Mouse (Mus musculus) forebrain, embryonic 16.5 days (tissue): ENCODE measurements at regions not wholly inside any gene's neighbourhood (a gene's known extent, or its start where the extent isn't known, plus 50 kb on each side); places are given as distances from the start of the nearest gene placed in this dataset.

Source experiments
- ATAC-seq: fragments of 200-750 bp; cut with Nextera tagmentation; 2 replicates; pipeline ENCODE4 v1.8.0; 2017; ENCODE audit warnings: mild to moderate bottlenecking, moderate library complexity
- H3K27ac ChIP-seq: fragments of 300-500 bp; sonication (generic); 2 replicates; pipeline ENCODE4 v1.5.1; 2014; ENCODE audit warnings: low read length, control low read depth
- H3K27me3 ChIP-seq: fragments of 300-500 bp; sonication (generic); replicated peaks from 2 replicates; pipeline ENCODE4 v1.6.1; 2014; ENCODE audit warnings: low read length; ENCODE audit not compliant: control insufficient read depth, insufficient read depth
- H3K36me3 ChIP-seq: fragments of 300-500 bp; sonication (generic); 2 replicates; pipeline ENCODE4 v1.6.1; 2014; ENCODE audit not compliant: control insufficient read depth, insufficient read depth
- H3K4me1 ChIP-seq: fragments of 300-500 bp; sonication (generic); replicated peaks from 2 replicates; pipeline ENCODE4 v1.6.1; 2014; ENCODE audit warnings: low read length; ENCODE audit not compliant: control insufficient read depth, insufficient read depth
- H3K4me2 ChIP-seq: fragments of 300-500 bp; sonication (generic); 2 replicates; pipeline ENCODE4 v1.6.1; 2014; ENCODE audit warnings: mild to moderate bottlenecking, low read length, control low read depth
- H3K4me3 ChIP-seq: fragments of 300-500 bp; sonication (generic); replicated peaks from 2 replicates; pipeline ENCODE4 v1.5.1; 2014; ENCODE audit warnings: mild to moderate bottlenecking, low read length, control low read depth
- H3K9ac ChIP-seq: fragments of 300-500 bp; sonication (generic); replicated peaks from 2 replicates; pipeline ENCODE4 v1.6.1; 2014; ENCODE audit warnings: low read depth, low read length, control low read depth
- H3K9me3 ChIP-seq: fragments of 300-500 bp; sonication (generic); 2 replicates; pipeline ENCODE4 v1.6.1; 2016; ENCODE audit warnings: low read length; ENCODE audit not compliant: control insufficient read depth
- WGBS: fragments of 180-500 bp; shearing (Covaris S2); extraction: QIAGEN DNeasy Blood & Tissue Kit; methylation state at CpG from one replicate; pipeline ENCODE4 v1.1.7; 2014; 5-methylcytosine and 5-hydroxymethylcytosine counted together

- Histone ChIP-seq H3K36me3 (no peaks in the 10 kb centered on the region), H3K4me1 (peaks cover 5% of the 10 kb centered on the region; the same call in 1 of the 2 replicates), H3K9me3 (no peaks in the 10 kb centered on the region), H3K27ac (no peak overlapping the region), H3K4me3 (no peak overlapping the region), H3K4me2 (no peak overlapping the region), H3K9ac (no peak overlapping the region), H3K27me3 (no peaks in the 10 kb centered on the region)
- WGBS, result 0% methylated on average over 1 of the region's 1 CpGs
- peak; percentile 83 for ATAC-seq
Observed at GRCm38 (mm10) chr1:100878065-100878464, 1105.5 kb downstream of the Cntnap5b start.

- no peak overlapping the region for H3K4me2 ChIP-seq
- H3K27me3 ChIP-seq, result no peaks in the 10 kb centered on the region
- H3K9me3 ChIP-seq, result no peaks in the 10 kb centered on the region
- no peak for ATAC-seq
- no peaks in the 10 kb centered on the region for H3K36me3 ChIP-seq
- no peak overlapping the region for H3K27ac ChIP-seq
- H3K4me1 ChIP-seq, result no peaks in the 10 kb centered on the region
- no peak overlapping the region for H3K9ac ChIP-seq
- 50% methylated on average over 2 of the region's 2 CpGs for WGBS
- no peak overlapping the region for H3K4me3 ChIP-seq
Observed at GRCm38 (mm10) chr1:100887336-100887735, 1114.8 kb downstream of the Cntnap5b start.

GRCm38 (mm10) chr1:100888337-100888736, 1115.8 kb downstream of the Cntnap5b start:
- Histone ChIP-seq H3K27me3 (no peaks in the 10 kb centered on the region), H3K9ac (no peak overlapping the region), H3K4me1 (no peaks in the 10 kb centered on the region), H3K4me2 (no peak overlapping the region), H3K9me3 (no peaks in the 10 kb centered on the region), H3K36me3 (no peaks in the 10 kb centered on the region), H3K4me3 (no peak overlapping the region), H3K27ac (no peak overlapping the region)
- WGBS, result 88% methylated on average over 1 of the region's 1 CpGs
- ATAC-seq, result no peak

GRCm38 (mm10) chr1:100922833-100923232, 1150.3 kb downstream of the Cntnap5b start:
- Histone ChIP-seq H3K27me3 (no peaks in the 10 kb centered on the region), H3K4me1 (no peaks in the 10 kb centered on the region), H3K4me3 (no peak overlapping the region), H3K9ac (no peak overlapping the region), H3K36me3 (no peaks in the 10 kb centered on the region), H3K9me3 (no peaks in the 10 kb centered on the region), H3K27ac (no peak overlapping the region), H3K4me2 (no peak overlapping the region)
- ATAC-seq, result no peak

- H3K4me1 ChIP-seq, result no peaks in the 10 kb centered on the region; the same call in 1 of the 2 replicates
- no peak overlapping the region for H3K4me2 ChIP-seq
- no peaks in the 10 kb centered on the region for H3K27me3 ChIP-seq
- 6% methylated on average over 1 of the region's 1 CpGs for WGBS
- peak; percentile 54; the same call in 1 of the 2 replicates for ATAC-seq
- no peaks in the 10 kb centered on the region for H3K9me3 ChIP-seq
- H3K36me3 ChIP-seq, result no peaks in the 10 kb centered on the region
- H3K27ac ChIP-seq, result no peak overlapping the region
- no peak overlapping the region for H3K4me3 ChIP-seq
- H3K9ac ChIP-seq, result no peak overlapping the region
Observed at GRCm38 (mm10) chr1:100928171-100928771, 1155.7 kb downstream of the Cntnap5b start.

- no peak for ATAC-seq
- H3K4me1 ChIP-seq, result no peaks in the 10 kb centered on the region
- no peak overlapping the region for H3K4me3 ChIP-seq
- H3K36me3 ChIP-seq, result no peaks in the 10 kb centered on the region
- H3K27ac ChIP-seq, result no peak overlapping the region
- no peak overlapping the region for H3K4me2 ChIP-seq
- H3K9ac ChIP-seq, result no peak overlapping the region
- H3K9me3 ChIP-seq, result no peaks in the 10 kb centered on the region
- no peaks in the 10 kb centered on the region for H3K27me3 ChIP-seq
Observed at GRCm38 (mm10) chr1:100967254-100967653, 1194.7 kb downstream of the Cntnap5b start.

- no peak overlapping the region for H3K9ac ChIP-seq
- no peak for ATAC-seq
- WGBS, result 76% methylated on average over 1 of the region's 1 CpGs
Observed at GRCm38 (mm10) chr1:100971361-100971760, 1198.8 kb downstream of the Cntnap5b start.

GRCm38 (mm10) chr1:100972303-100972702, 1199.7 kb downstream of the Cntnap5b start:
- no peak for ATAC-seq

More at GRCm38 (mm10) chr1:100971361-100971760, 1198.8 kb downstream of the Cntnap5b start:
- no peaks in the 10 kb centered on the region for H3K27me3 ChIP-seq
- no peaks in the 10 kb centered on the region for H3K9me3 ChIP-seq
- no peaks in the 10 kb centered on the region for H3K4me1 ChIP-seq
- H3K27ac ChIP-seq, result no peak overlapping the region
- H3K4me3 ChIP-seq, result no peak overlapping the region
- H3K4me2 ChIP-seq, result no peak overlapping the region
- no peaks in the 10 kb centered on the region for H3K36me3 ChIP-seq

GRCm38 (mm10) chr1:100973713-100974112, 1201.1 kb downstream of the Cntnap5b start:
- ATAC-seq, result no peak
- Histone ChIP-seq H3K4me1 (no peaks in the 10 kb centered on the region), H3K4me3 (no peak overlapping the region), H3K27ac (no peak overlapping the region), H3K27me3 (no peaks in the 10 kb centered on the region), H3K36me3 (no peaks in the 10 kb centered on the region), H3K9me3 (no peaks in the 10 kb centered on the region), H3K9ac (no peak overlapping the region), H3K4me2 (no peak overlapping the region)
- 75% methylated on average over 3 of the region's 3 CpGs for WGBS

More at GRCm38 (mm10) chr1:100972303-100972702, 1199.7 kb downstream of the Cntnap5b start:
- Histone ChIP-seq H3K4me1 (no peaks in the 10 kb centered on the region), H3K27me3 (no peaks in the 10 kb centered on the region), H3K36me3 (no peaks in the 10 kb centered on the region), H3K27ac (no peak overlapping the region), H3K4me3 (no peak overlapping the region), H3K4me2 (no peak overlapping the region), H3K9me3 (no peaks in the 10 kb centered on the region), H3K9ac (no peak overlapping the region)
